Mouse (Mus musculus) ES-CJ7 (cell line): Measurements from ENCODE around the gene Prkag2.

Experiments used
- DNase-seq: peaks from one replicate; pipeline ENCODE4 v3.0.0; 2011; ENCODE audit warnings: low read depth, low spot score

Gene Prkag2

DNA sequence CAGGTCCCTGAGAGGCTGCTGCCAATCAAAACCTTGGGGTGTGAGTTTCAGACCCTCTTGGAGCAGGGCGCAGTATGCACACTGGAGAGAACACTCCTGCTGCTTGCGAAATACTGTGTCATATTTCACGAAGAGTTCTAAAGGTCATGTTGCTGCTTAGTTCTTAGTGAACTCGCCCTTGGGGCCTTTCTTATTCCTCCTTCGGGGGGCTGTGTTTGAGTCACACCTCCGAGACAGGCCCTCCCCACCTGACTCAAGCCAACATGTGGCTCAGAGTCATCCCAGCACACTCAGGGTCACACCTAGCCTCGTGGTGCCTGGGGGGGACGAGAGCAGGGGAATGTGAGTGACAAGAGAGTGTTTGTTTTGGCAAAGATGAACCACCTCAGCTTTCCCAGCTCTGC is 99.0 kb downstream of the Prkag2 start:
- no peak for DNase-seq

DNA sequence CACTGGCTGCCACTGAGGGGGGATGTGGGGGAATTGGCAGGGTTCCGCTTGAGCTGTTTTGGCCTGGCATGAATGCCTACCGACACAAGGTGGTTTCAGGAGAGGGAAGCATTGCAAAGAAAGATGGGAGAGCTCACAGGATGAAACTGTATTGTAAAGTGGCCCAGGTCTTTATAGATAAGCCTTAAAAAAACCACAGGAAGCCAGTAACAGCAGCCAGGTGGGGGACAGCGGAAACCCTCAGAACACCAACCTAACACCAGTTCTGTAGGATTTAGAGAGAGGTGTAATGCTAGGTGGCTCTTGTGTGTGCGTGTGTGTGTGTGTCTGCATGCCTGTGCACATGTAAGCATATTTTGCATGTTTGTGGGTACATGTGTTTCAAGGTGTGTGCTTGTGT is 101.1 kb downstream of the Prkag2 start:
- DNase-seq = no peak

DNA sequence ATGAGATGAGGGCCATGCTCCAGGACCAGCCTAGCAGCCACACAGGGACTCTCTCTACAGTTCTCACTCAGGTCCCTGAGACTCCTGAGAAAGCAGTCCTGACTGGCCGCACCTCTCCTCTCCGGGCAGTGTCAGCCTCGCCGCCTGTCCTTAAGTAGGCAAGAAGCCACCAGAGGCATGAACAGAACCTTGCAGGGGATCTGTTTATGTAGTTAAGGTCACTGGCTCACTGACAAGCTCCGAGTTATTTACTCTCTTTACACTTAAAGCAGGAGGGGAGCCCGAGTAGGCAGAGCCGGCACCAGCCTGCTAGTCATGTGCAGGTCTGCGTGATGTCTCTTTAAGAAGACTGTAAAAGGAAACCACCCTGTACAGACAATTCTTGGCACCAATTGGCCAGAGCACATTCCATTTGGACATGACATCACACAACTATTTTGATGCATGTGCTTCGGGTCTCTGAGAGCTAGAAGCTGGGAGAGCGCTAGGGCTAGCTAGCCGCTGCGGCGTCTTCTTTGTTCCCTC is 104.8 kb downstream of the Prkag2 start:
- peak; percentile 19 for DNase-seq

DNA sequence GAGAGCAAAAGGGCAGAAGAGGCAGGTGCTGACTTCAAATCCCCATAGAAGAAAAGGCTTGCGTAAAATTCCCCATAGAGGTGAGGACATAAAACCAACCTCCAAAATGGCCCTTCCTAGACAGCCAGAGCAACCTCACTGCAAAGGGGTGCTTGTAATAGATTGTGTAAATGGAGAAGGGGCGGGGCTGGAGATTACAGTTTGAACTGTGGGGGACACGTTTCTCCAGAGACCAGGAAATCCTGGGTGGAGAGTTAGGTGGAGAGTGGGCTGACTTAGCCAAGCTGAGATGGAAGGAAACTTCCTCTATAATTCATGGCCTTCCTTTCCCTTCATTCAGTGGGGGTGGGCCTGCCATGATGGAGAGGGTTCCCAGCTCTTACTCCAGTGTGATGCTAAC is 107.3 kb downstream of the Prkag2 start:
- no peak for DNase-seq

DNA sequence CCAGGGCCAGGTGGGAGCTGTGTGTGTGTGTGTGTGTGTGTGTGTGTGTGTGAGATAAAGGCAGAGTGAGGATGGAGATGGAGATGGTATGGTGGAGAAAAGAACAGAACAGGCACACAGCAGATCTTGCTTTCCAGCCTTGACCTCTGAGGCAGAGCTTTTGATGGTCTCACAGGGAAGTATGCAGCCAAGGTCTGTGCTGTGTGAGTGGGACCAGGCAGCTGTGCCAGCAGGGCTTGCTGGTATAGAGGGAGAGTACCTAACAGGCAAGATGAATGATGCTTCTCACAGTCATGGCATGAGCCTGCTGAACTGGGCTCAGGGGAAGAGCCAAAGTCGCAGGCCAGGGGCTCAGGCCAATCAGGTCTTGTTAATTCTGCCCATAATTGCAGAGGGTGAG is 108.9 kb downstream of the Prkag2 start:
- no peak for DNase-seq

DNA sequence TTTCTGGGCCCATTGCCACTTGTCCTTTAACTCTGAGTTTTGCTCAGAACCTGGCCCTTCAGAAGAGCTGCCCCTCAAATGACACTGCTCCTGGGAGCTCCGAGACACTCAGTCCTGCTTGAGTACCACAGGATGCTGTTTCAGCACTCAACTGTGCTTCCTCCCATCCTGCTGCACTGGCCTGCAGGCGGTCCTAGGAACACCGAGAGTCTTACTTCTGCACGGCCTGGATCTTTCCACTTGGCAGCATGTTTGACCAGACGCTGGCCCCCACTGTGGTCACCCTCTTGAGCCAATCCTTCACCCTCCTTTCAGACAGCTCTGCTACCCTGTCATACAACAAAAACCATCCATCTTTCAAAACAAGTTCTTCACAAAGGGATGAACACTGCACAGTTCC is 110.0 kb downstream of the Prkag2 start:
- DNase-seq = no peak

DNA sequence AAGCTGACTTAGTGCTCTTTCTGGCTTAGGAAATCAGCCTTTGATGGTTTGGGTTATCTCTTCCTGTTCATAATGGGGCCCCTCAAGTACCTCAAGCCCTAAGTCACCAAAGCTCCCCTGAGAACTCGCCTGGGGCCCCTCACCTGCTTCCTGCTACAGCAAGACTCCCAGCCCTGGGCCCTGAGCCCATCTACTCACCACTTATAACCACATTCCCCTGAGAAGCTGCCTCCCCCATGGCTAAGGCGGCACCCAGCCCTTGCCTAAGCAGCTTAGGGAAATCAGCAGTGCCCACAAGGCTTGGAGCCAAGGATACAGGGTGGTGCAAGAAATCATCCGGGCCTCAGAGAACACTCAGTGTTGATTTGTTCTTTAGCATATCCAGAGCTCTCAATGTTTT is 110.8 kb downstream of the Prkag2 start:
- no peak for DNase-seq

DNA sequence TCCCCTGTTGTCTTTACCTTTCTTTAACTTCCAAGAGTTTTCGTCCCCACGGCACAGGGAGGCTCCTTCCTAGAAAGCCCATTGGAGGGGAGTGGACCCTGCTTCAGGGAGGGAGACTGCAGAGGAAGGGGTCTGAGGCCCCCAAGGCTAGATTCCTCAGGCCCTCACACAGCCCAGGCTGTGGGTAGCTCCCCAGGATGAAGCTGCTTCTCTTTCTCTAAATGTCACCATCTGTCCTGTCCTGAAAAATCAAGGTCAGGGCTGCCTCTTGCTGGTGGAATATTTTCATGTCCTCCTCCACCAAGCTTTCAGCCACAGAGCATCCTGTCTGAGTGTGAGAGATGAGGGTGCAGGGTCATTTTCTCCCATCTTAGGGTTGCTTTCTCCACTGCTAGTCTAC is 113.5 kb downstream of the Prkag2 start:
- no peak for DNase-seq

DNA sequence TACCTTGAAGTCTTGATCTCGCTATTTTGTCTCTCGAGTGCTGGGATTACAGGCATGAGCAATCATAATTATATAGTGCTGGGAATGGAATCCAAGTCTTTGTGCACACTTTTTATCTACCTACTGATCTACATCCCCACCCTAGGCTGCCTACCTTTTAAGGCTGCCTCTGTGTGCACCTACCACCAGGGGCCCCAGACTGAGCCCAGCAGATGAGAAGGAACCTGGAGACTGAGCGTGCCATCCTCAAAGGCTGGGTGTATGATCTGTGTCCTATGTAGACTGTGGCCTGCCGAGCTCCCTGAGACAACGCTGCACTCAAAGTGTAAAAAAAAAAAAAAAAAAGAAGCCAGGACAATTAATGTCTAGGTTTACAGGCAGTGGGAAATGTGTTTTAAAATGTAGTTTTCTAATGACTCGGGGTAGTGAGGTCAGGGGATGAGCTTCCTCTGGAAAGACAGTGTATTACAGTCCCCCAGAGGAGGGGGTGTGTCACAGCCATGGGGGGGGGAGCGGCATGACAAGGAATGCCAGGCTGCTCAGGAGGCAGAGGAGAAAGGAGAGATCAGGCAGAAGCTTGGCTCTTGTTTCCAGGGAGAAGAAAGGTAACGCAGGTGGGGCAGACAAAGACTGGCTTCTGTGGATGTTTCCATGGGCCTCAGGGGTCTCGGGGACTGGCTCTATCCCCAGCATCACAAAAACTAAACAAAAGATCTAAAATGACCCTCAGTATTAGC is 114.1 kb downstream of the Prkag2 start:
- no peak for DNase-seq

DNA sequence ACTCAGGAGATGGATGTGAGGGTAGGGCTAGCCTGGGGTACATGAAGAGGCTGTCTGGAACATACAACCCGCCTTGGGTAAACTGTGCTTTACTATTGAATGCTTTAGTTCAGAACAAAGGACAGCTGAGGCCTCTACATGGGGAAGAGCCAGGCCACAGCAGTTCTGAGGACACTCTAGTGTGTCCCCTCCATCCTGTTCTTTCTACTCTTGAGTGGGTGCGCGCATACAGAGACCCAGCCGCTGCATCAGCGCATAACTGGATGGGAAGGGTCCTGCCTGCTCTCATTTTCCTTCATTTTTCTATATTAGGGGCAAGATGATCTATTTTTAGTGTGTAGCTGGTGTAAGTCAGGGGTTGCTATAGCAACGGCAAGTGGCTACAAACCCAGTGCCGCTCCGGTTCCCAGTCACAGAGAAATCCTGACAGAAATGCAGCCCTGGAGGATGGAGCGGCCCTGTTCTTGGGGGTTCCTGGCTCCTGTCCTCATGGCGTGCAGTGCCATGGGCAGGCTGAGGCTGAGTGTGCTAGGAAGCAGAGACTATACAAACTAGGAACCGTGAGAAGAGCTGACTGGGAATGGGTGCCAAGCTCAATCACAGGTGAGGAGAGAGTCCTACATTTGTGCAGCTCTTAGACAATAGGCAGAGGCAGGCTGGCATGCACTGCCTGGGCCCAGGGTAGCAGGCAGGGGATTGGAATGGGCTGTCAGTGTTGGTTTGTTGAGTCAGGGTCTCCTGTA is 114.8 kb downstream of the Prkag2 start:
- no peak for DNase-seq

DNA sequence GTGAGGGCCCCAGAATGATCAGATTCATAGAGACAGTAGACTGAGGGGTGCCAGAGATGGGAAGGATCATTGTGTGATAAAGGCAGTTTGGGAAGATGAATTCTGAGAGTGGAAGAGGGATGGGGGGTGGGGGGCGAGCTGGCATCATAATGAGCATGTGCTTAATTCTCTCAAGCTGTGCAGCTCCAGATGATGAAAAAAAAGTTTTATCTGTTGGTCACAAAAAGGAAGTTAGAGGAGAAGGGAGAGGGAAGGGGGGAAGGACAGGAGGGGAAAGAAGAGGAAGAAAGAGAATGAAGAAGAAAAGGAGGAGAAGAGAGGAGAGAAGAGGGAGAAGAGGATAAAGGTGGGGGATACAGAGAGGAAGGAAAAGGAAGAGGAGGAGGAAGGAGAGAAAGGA is 116.3 kb downstream of the Prkag2 start:
- no peak for DNase-seq

DNA sequence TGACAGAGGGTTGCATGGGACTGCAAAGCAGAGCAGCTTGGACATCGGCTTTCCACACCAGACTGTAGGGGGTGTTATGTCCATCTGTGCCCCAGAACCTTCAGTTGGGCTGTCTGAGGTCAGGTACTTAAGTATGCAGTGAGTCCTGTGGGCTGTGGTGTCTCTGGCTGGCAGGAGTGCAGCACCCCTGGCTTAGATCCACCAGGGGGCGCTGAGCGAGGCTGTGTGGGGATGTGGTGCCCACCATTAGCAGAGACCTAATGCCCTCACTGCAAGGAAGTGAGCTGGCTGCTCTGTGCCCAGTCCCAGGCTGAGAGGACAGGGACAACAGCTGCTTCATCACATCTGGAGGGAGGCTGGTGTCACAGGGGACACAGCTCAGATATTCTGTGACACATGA is 116.9 kb downstream of the Prkag2 start:
- peak; percentile 53 for DNase-seq

DNA sequence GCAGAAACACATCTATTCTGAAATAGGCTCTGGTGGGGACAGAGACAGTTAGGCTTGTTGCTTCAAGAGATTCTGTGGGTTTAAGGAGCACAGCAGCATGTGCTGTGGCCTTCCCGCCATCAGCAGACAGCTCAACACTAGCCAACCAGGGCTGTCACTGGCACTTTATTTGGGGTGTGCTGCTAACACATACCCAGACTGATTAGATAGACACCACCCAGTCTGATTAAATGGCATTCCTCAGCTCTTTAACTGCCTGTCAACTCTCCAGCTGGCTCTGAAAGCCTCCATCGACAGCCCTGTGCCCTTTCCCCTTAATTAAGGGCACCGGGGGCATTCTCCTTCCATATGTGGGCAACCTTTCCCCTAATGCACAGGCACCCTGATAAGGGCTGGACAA is 118.2 kb downstream of the Prkag2 start:
- DNase-seq = no peak

DNA sequence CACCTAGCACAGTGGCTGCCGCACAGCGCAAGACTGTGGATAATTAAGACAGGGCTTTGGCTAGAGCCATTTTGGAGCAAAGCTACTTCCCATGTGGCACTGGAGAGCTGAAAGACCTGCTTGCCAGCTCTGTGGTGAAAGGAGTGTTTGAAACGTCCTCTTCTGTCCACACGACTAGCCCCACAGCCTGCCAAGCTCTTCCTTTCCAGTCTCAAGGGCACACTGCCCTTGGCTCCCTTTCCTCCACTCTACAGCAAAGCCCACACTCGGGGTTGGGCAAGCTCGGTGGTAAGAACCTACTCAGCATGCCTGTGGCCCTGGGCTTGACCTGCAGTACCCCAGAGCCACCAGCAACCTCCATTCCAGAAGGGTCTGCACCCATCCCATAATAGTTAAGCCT is 118.7 kb downstream of the Prkag2 start:
- DNase-seq = peak; percentile 17

DNA sequence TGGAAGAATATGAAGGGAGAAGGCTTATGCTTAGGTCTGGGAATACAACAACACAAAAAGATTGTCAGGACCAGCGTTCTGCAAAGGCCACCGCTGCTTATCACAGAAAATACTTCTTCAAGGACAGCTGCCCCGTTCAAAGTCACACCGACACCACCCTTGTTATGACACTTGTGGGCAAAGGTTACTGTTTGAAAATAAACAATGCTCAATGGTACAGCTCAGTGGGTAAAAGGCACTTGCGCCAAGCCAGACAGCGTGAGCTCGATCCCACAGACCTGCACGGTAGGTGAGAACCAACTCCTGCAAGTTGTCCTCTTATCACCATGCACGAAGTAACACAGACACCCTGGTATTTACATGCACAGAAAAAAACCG is 120.5 kb downstream of the Prkag2 start:
- DNase-seq = no peak

DNA sequence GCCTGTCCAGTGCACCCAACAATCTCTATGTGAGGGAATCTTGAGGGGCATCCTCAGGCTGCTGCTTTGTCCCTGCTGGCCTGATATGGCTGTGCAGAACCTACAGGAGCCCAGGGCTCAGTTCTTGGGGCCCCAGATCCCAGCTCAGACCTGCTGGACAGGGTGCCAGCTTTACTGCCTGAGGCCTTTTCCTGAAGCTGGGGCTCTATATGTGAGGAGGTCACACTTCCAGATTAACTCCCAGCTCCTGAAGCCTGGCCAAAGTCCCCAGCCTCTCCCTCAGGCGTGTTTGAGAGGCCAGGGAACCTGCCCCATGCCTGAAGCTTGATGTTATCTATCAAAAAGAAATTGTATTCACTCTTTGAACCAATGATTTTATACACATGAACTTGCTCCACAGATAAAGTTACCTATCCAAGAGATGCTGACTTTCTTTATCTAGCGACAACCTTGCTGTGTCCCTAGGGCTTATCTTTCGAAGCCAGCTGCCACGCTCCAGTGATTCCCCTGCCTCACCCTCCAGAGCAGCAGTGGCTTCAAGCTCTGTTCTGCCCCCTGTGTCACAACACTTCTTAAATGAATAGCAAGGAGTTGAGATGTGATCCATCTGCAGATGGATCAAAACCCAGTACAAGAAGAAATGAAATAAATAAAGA is 121.0 kb downstream of the Prkag2 start:
- no peak for DNase-seq

DNA sequence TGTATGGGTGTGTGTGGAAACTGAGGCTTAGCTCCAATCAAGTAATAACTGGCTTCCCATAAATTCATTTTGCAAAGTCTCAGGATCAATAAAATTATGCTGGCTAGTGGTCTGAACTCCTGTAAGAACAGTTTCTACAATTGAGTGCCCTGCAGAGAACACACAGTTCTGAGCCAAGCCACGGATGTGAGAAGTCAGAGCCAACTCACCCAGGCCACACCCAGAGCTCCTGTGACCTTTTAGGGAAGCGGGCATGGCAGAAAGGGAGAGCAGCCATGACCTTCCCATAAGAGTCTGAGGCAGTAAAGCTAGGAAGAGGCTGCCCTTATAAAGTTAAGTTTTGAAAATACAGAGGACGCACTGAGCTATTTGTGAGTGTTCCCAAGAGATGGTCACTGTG is 123.5 kb downstream of the Prkag2 start:
- DNase-seq = peak; percentile 30

DNA sequence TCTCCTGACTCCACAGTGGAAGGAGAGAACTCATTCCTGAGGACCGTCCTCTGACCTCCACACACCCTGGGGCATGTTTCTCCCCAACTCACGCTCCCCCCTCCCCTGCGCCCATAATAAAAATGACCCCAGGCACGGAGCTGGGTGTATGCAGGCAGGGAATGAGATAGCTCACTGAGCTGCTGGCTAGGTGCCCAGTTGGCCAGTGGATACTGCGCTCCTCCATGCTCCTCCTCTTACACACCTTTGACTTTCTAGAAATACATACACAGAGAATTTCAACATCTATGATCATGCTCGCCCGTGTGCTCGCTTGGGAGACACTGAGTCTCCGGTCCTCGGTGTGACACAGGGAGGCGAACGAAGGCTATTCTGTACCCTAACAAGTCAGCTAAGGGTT is 124.2 kb downstream of the Prkag2 start:
- no peak for DNase-seq

DNA sequence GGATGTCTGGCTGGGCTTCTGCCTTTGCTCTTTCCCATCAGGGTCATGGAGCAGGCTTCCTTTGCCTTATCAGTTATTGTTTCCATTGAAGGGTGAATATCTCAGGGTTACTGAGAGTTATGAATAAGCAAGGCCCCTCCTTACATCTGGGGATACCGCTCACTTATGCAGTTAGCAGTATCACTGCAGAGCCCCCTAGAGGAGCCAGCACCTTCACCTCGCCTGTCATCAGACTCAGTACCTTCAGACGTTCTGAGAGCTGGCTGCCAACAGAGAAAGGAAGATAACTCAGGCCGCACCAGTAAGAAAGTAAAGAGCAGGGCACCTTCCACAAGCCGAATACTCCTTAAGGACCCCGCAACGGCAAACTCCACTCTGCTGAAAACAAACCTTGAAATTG is 125.3 kb downstream of the Prkag2 start:
- no peak for DNase-seq

DNA sequence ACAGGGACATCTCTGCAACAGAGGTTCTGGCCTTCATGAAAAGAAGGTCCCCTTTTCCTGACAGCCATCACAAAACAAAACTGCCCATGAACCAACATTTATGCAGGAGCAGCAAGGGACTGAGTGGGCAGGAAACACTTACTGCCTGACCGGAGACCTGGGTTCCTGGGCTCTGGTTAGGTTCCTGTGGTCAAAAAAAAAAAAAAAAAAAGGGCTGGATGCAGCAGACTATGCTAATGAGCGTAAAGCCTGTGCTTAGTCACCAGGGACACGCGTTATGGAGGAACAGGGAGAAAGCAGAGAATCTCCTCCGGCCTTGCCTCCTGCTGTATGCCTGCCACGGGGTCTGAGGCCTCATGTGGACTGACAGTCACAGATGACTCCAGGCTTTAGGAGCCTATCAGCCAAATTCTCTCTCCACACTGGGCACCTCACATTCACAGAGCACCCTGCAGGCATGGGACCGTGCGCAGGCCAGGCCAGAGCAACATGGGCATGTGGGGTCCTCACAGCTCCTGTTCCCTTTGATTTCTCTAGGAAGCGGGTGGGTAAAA is 126.7 kb downstream of the Prkag2 start:
- DNase-seq = no peak

DNA sequence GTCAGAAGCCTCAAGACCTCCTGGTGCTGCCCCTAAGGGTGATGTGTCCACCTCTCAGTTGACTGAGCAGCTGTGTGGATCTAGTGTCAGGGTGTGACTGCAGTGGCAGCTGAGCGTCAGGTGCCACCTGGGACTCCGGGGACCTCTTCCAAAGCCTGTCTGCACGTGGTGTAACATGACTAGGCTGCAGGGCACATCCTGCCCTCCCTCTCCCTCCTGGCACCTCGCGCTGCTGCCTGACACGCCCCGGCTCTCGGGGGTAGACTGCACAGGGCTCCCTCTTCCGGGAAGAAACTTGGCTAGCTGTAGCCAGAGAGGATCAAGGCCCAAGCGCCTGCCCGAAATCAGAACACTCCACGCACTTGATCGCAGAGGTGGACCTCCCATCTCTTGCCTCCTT is 127.2 kb downstream of the Prkag2 start:
- no peak for DNase-seq

DNA sequence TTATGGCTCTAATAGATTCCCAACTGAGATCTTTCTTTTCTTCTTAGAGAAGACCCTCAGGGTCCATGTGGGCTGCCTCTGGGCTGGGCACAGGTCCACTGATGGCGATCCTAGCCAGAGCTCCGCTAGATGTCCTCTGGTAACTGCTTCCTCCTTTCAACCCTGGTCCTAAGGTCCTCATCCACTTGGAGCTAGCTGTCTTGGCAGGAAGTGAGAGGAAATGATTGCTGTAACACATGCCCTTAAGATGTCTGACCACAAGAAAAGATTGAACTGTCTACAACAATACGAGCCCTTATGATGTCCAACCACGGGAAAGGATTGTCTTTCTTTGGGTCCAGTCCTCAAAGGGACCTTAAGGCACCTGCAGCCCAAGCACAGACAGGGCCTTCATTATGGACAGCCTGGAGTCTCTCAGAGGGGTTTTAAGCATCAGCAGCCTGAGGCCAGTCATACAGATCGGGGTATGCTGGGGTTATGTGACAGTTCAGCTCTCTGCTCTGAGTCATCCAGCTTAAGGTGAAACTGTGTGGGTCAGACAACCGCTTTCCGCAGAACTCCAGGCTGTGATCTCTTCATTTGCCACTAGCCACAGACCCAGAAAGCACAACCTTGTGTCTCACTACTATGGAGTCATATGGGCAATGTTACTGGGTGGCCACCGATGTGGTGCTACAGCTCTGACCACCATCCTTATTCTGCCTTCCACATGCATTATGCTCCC is 129.7 kb downstream of the Prkag2 start:
- no peak for DNase-seq
